Mouse (Mus musculus) liver, embryonic 14.5 days (tissue): Measurements from ENCODE around the gene Sfxn1.

Source experiments
- CTCF ChIP-seq: IDR thresholded peaks from 2 replicates; pipeline ENCODE4 v1.5.1; 2016; ENCODE audit warnings: antibody characterized with exemption, low read depth, control low read depth
- EP300 ChIP-seq: IDR thresholded peaks from 2 replicates; pipeline ENCODE4 v1.6.1; 2016; ENCODE audit warnings: antibody characterized with exemption, low read depth

DNA sequence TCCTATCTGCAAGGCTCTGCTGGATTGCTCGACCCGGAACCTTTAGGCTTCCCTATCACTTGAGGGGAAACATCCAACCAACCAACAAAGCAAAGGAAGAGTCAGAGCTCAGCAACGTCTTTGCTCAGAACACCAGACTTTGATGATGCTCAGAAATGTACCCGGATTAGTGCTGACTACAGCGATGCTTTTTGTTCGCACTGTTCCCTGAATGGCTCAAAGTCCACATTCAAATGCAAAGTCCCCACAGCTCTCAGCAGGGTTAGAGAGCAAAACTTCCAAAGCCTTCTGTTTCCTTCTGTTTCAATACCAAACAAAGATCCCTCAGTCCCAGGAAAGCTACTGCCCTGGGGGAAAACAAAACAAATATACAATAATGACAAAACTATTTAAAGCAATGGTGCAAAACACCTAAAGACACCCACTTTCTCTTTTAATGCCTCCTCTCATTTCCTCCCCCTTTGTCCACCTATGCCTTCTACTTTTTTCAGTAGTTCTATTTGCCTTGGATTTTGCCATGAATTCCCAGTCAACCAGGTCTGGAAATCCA is 4.0 kb upstream of the Sfxn1 start:
- TF ChIP-seq CTCF, result no peak
- no peak for TF ChIP-seq EP300
